Mouse (Mus musculus): ENCODE results near the gene Atad1. TPM values are rescaled to one million over a fixed set of nuclear protein-coding genes. Genes with fewer than 3 reads are reported as not detected.

Gene Atad1
- total RNA-seq (2023): 10 to 100 TPM; 50.8 to 52.8 TPM

DNA sequence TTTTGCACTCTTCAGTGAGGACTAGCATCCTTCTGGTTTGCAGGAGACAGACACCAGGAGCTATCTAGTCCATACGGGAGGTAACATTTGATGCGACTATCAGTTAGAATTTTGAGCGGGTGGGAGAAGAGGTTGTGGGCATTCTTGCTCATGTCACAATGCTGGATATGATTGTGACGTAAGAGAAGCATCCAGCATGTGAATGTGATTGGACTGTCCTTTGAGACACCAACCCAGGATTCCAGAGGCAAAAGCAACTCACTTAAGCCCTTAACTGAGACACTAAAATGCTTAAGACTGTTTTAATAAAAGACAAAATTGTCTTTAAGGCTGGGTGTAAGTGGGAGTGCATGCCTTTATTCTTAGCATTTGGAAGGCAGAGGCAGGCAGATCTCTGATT is at the start of gene Atad1:
Atad1 (minus strand) TSS at position 101 of the 400 bp plus-strand sequence.

DNA sequence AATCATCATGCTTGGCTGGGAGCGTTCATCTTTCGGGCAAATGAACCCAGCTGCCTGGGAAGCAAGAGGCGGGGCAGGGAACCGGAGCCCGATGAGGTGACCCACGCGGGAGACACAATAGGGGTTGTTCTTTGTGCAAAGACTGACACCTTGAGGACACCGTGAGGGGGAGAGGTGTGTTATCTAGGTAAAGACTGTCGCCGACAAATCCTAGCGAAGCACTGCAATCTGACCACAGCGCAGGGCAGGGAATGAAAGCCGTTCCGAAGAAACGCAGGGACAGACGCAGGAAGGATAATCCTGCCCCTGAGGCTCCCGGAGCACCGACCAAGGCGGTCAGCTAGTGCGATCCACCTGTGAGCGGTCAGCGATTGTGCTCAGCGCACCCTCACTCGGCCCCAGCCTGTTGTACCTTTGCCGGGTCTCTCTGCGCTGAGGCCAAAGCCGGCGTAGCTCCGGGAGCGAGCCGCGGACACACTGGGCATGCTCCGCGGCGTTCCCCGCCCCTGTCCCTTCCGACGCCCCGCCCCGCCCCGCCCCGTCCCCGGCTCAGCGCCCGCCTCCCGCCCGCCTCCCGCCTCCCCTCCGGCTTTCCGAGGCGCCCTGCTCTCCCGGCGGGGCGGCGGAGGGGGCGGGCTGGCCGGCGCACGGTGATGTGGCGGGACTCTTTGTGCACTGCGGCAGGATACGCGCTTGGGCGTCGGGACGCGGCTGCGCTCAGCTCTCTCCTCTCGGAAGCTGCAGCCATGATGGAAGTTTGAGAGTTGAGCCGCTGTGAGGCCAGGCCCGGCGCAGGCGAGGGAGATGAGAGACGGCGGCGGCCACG is 17.5 kb upstream of the Atad1 start, which contains the start of gene Pten:
Pten (plus strand) TSS at position 598 of the 826 bp plus-strand sequence.

Other genes with a start within 250 kb of the Atad1 start
- under 1 TPM in 1 of 2 experiments, not detected in 1; 0.15 TPM for gene Papss2, start 144.0 kb downstream of the Atad1 start, total RNA-seq (2023)
- 100 to 1,000 TPM; 208 to 236 TPM for gene Pten, start 17.7 kb upstream of the Atad1 start, total RNA-seq (2023)

All from B cell, adult 67 days (primary cell).